Mouse (Mus musculus) ES-E14 (cell line): ENCODE measurements around the gene Dclk1.

Experiments
- HCFC1 ChIP-seq: IDR thresholded peaks from 2 replicates; pipeline ENCODE4 v1.6.1; 2012; ENCODE audit warnings: low read length, inconsistent platforms, borderline replicate concordance; ENCODE audit not compliant: insufficient read depth
- MAFK ChIP-seq: IDR thresholded peaks from 2 replicates; pipeline ENCODE4 v1.6.1; 2014; ENCODE audit warnings: mild to moderate bottlenecking, low read depth, low read length, inconsistent platforms; ENCODE audit not compliant: insufficient read depth
- ZNF384 ChIP-seq: IDR thresholded peaks from 2 replicates; pipeline ENCODE4 v1.6.1; 2012; ENCODE audit warnings: low read depth, low read length, inconsistent platforms

- TF ChIP-seq MAFK (no peak), HCFC1 (no peak), ZNF384 (no peak)
These were observed 303.1 kb downstream of the Dclk1 start for GRCm38 (mm10) chr3:55545296-55545695.
